Mouse (Mus musculus) A20 (cell line): ENCODE measurements at regions not wholly inside any gene's neighbourhood (a gene's known extent, or its start where the extent isn't known, plus 50 kb on each side); places are given as distances from the start of the nearest gene placed in this dataset.

Experiments
- DNase-seq: peaks from one replicate; pipeline ENCODE4 v3.0.0-alpha.2; 2011; ENCODE audit warnings: low read depth, low spot score

GRCm38 (mm10) chr14:106364767-106365623 is 259.0 kb downstream of the Trim52 start:
- DNase-seq: no peak

GRCm38 (mm10) chr14:106365624-106366118 is 259.7 kb downstream of the Trim52 start:
- DNase-seq: no peak

GRCm38 (mm10) chr14:106373451-106373850 is 267.5 kb downstream of the Trim52 start:
- DNase-seq: no peak

- no peak for DNase-seq
Measured at GRCm38 (mm10) chr14:106379645-106380044, 273.6 kb downstream of the Trim52 start.

- DNase-seq: no peak
Measured at GRCm38 (mm10) chr14:106387671-106388070, 281.7 kb downstream of the Trim52 start.

- no peak for DNase-seq
Measured at GRCm38 (mm10) chr14:106390546-106390945, 284.5 kb downstream of the Trim52 start.

- DNase-seq: no peak
Measured at GRCm38 (mm10) chr14:106393978-106394377, 288.0 kb downstream of the Trim52 start.

- DNase-seq: no peak
Measured at GRCm38 (mm10) chr14:106412917-106413558, 307.0 kb downstream of the Trim52 start.

GRCm38 (mm10) chr14:106424714-106425113 is 318.7 kb downstream of the Trim52 start:
- no peak for DNase-seq

- DNase-seq: no peak
Measured at GRCm38 (mm10) chr14:106428594-106428993, 322.6 kb downstream of the Trim52 start.

GRCm38 (mm10) chr14:106439282-106439681 is 333.3 kb downstream of the Trim52 start:
- peak; percentile 86 for DNase-seq

- DNase-seq: no peak
Measured at GRCm38 (mm10) chr14:106489074-106489473, 383.1 kb downstream of the Trim52 start.

GRCm38 (mm10) chr14:106491389-106491788 is 385.4 kb downstream of the Trim52 start:
- no peak for DNase-seq

- DNase-seq: peak; percentile 70
Measured at GRCm38 (mm10) chr14:106500344-106501135, 394.5 kb downstream of the Trim52 start.

GRCm38 (mm10) chr14:106506921-106507320 is 400.9 kb downstream of the Trim52 start:
- no peak for DNase-seq

- peak; percentile 22 for DNase-seq
Measured at GRCm38 (mm10) chr14:106518552-106519358, 412.8 kb downstream of the Trim52 start.

GRCm38 (mm10) chr14:106520808-106521207 is 414.8 kb downstream of the Trim52 start:
- no peak for DNase-seq

GRCm38 (mm10) chr14:106550150-106550549 is 444.2 kb downstream of the Trim52 start:
- DNase-seq: no peak

- DNase-seq: no peak
Measured at GRCm38 (mm10) chr14:106579281-106579680, 473.3 kb downstream of the Trim52 start.

- DNase-seq: no peak
Measured at GRCm38 (mm10) chr14:106581886-106582285, 475.9 kb downstream of the Trim52 start.

- DNase-seq: no peak
Measured at GRCm38 (mm10) chr14:106593352-106593751, 487.4 kb downstream of the Trim52 start.
